Mouse (Mus musculus) kidney, adult 2 months (tissue): ENCODE data around the gene Abi3bp.

Experiments
- CTCF ChIP-seq: fragments of 200-500 bp; conservative IDR thresholded peaks from 2 replicates; pipeline ENCODE4 v1.5.1; 2011; ENCODE audit warnings: low read depth, mild to moderate bottlenecking, control low read depth, low read length, moderate library complexity, mixed read lengths; ENCODE audit not compliant: insufficient read depth, insufficient read length
- POLR2A ChIP-seq: fragments of 200-500 bp; IDR thresholded peaks from one replicate; pipeline ENCODE4 v1.6.1; 2011; ENCODE audit warnings: low read depth, low read length, control low read depth

- TF ChIP-seq CTCF (no peak), POLR2A (no peak)
Observed at GRCm38 (mm10) chr16:56501513-56501912, 23.8 kb downstream of the Abi3bp start.
